Mouse (Mus musculus): ENCODE measurements at regions not wholly inside any gene's neighbourhood (a gene's known extent, or its start where the extent isn't known, plus 50 kb on each side); places are given as distances from the start of the nearest gene placed in this dataset.

- no peak for DNase-seq (ENCODE audit: low read depth)
- TF ChIP-seq CTCF (IDR thresholded peaks at IDR 0.05; ENCODE audit: borderline replicate concordance, extremely low read depth, insufficient read depth, insufficient read length), result no peak
- no peak for TF ChIP-seq POLR2A (IDR thresholded peaks at IDR 0.05; ENCODE audit: borderline replicate concordance, extremely low read depth, insufficient read depth, insufficient read length, poor library complexity, severe bottlenecking)
These were observed 89.8 kb downstream of the Kcnrg start for GRCm38 (mm10) chr14:61696886-61697554.

- no peak for TF ChIP-seq CTCF (IDR thresholded peaks at IDR 0.05; ENCODE audit: borderline replicate concordance, extremely low read depth, insufficient read depth, insufficient read length)
- TF ChIP-seq POLR2A (IDR thresholded peaks at IDR 0.05; ENCODE audit: borderline replicate concordance, extremely low read depth, insufficient read depth, insufficient read length, poor library complexity, severe bottlenecking), result no peak
- DNase-seq (ENCODE audit: low read depth), result no peak
These were observed 90.4 kb downstream of the Kcnrg start for GRCm38 (mm10) chr14:61697704-61698103.

- no peak for DNase-seq (ENCODE audit: low read depth)
- TF ChIP-seq CTCF (IDR thresholded peaks at IDR 0.05; ENCODE audit: borderline replicate concordance, extremely low read depth, insufficient read depth, insufficient read length) (no peak), POLR2A (IDR thresholded peaks at IDR 0.05; ENCODE audit: borderline replicate concordance, extremely low read depth, insufficient read depth, insufficient read length, poor library complexity, severe bottlenecking) (no peak)
These were observed 91.2 kb downstream of the Kcnrg start for GRCm38 (mm10) chr14:61698358-61699055.

GRCm38 (mm10) chr14:61699638-61700037, 92.4 kb downstream of the Kcnrg start:
- TF ChIP-seq CTCF (IDR thresholded peaks at IDR 0.05; ENCODE audit: borderline replicate concordance, extremely low read depth, insufficient read depth, insufficient read length) (no peak), POLR2A (IDR thresholded peaks at IDR 0.05; ENCODE audit: borderline replicate concordance, extremely low read depth, insufficient read depth, insufficient read length, poor library complexity, severe bottlenecking) (no peak)

GRCm38 (mm10) chr14:61701131-61701530, 93.9 kb downstream of the Kcnrg start:
- TF ChIP-seq CTCF (IDR thresholded peaks at IDR 0.05; ENCODE audit: borderline replicate concordance, extremely low read depth, insufficient read depth, insufficient read length), result no peak
- TF ChIP-seq POLR2A (IDR thresholded peaks at IDR 0.05; ENCODE audit: borderline replicate concordance, extremely low read depth, insufficient read depth, insufficient read length, poor library complexity, severe bottlenecking), result no peak
- DNase-seq (ENCODE audit: low read depth), result no peak

More at GRCm38 (mm10) chr14:61699638-61700037, 92.4 kb downstream of the Kcnrg start:
- DNase-seq (ENCODE audit: low read depth), result peak; percentile 69

GRCm38 (mm10) chr14:61703916-61704315, 96.7 kb downstream of the Kcnrg start:
- no peak for TF ChIP-seq POLR2A (IDR thresholded peaks at IDR 0.05; ENCODE audit: borderline replicate concordance, extremely low read depth, insufficient read depth, insufficient read length, poor library complexity, severe bottlenecking)
- TF ChIP-seq CTCF (IDR thresholded peaks at IDR 0.05; ENCODE audit: borderline replicate concordance, extremely low read depth, insufficient read depth, insufficient read length), result no peak
- DNase-seq (ENCODE audit: low read depth), result no peak

- TF ChIP-seq CTCF (IDR thresholded peaks at IDR 0.05; ENCODE audit: borderline replicate concordance, extremely low read depth, insufficient read depth, insufficient read length) (no peak), POLR2A (IDR thresholded peaks at IDR 0.05; ENCODE audit: borderline replicate concordance, extremely low read depth, insufficient read depth, insufficient read length, poor library complexity, severe bottlenecking) (no peak)
These were observed 99.7 kb downstream of the Kcnrg start for GRCm38 (mm10) chr14:61706984-61707383.

GRCm38 (mm10) chr14:61708331-61708730, 101.1 kb downstream of the Kcnrg start:
- TF ChIP-seq CTCF (IDR thresholded peaks at IDR 0.05; ENCODE audit: borderline replicate concordance, extremely low read depth, insufficient read depth, insufficient read length), result no peak
- TF ChIP-seq POLR2A (IDR thresholded peaks at IDR 0.05; ENCODE audit: borderline replicate concordance, extremely low read depth, insufficient read depth, insufficient read length, poor library complexity, severe bottlenecking), result no peak
- DNase-seq (ENCODE audit: low read depth), result no peak

More at GRCm38 (mm10) chr14:61706984-61707383, 99.7 kb downstream of the Kcnrg start:
- DNase-seq (ENCODE audit: low read depth), result no peak

- TF ChIP-seq CTCF (IDR thresholded peaks at IDR 0.05; ENCODE audit: borderline replicate concordance, extremely low read depth, insufficient read depth, insufficient read length), result peak; percentile 11; the same call in 1 of the 2 replicates
- TF ChIP-seq POLR2A (IDR thresholded peaks at IDR 0.05; ENCODE audit: borderline replicate concordance, extremely low read depth, insufficient read depth, insufficient read length, poor library complexity, severe bottlenecking), result no peak
These were observed 108.5 kb downstream of the Kcnrg start for GRCm38 (mm10) chr14:61715746-61716145.

GRCm38 (mm10) chr14:61718392-61719124, 111.3 kb downstream of the Kcnrg start:
- DNase-seq (ENCODE audit: low read depth), result no peak
- TF ChIP-seq CTCF (IDR thresholded peaks at IDR 0.05; ENCODE audit: borderline replicate concordance, extremely low read depth, insufficient read depth, insufficient read length) (no peak), POLR2A (IDR thresholded peaks at IDR 0.05; ENCODE audit: borderline replicate concordance, extremely low read depth, insufficient read depth, insufficient read length, poor library complexity, severe bottlenecking) (no peak)

More at GRCm38 (mm10) chr14:61715746-61716145, 108.5 kb downstream of the Kcnrg start:
- DNase-seq (ENCODE audit: low read depth), result no peak

GRCm38 (mm10) chr14:61721302-61721701, 114.0 kb downstream of the Kcnrg start:
- no peak for DNase-seq (ENCODE audit: low read depth)
- TF ChIP-seq POLR2A (IDR thresholded peaks at IDR 0.05; ENCODE audit: borderline replicate concordance, extremely low read depth, insufficient read depth, insufficient read length, poor library complexity, severe bottlenecking) (no peak), CTCF (IDR thresholded peaks at IDR 0.05; ENCODE audit: borderline replicate concordance, extremely low read depth, insufficient read depth, insufficient read length) (no peak)

Measured in brain, embryonic 14.5 days (tissue).